Mouse (Mus musculus): Measurements from ENCODE around the gene Cracr2a. TPM values are rescaled to one million over a fixed set of nuclear protein-coding genes. Genes with fewer than 3 reads are reported as not detected.

Gene Cracr2a
- polyA plus RNA-seq, 1 experiment from 2014 or later, result 0.96 TPM

- 5% methylated on average over 15 of the region's 15 CpGs for WGBS
- Histone ChIP-seq H3K9me3 (replicated peaks; ENCODE audit: low read length) (no peaks in the 10 kb centered on the region), H3K27me3 (ENCODE audit: insufficient read depth, low read length) (no peaks in the 10 kb centered on the region), H3K9ac (ENCODE audit: low read depth, low read length) (peak overlapping the region; percentile 19; the same call in 1 of the 2 replicates), H3K4me3 (replicated peaks; ENCODE audit: low read depth, low read length) (peak overlapping the region; percentile 3; the same call in 1 of the 2 replicates), H3K36me3 (ENCODE audit: insufficient read depth, low read length) (no peaks in the 10 kb centered on the region), H3K27ac (no peak overlapping the region), H3K4me1 (replicated peaks; ENCODE audit: insufficient read depth, low read length) (peaks cover 5% of the 10 kb centered on the region; the same call in 1 of the 2 replicates), H3K4me2 (ENCODE audit: low read length) (peak overlapping the region; percentile 56)
- peak; percentile 86 for TF ChIP-seq CTCF (IDR thresholded peaks at IDR 0.05; ENCODE audit: low read depth)
- DNase-seq (ENCODE audit: low spot score) (peak; percentile 88), ATAC-seq (replicated peaks; ENCODE audit: low FRiP score, low read depth) (no peak; the same call in 1 of the 2 replicates)
These were observed 21.4 kb downstream of the Cracr2a start for GRCm38 (mm10) chr6:127582391-127583176.

GRCm38 (mm10) chr6:127591467-127591866 is 30.3 kb downstream of the Cracr2a start:
- Histone ChIP-seq H3K36me3 (ENCODE audit: insufficient read depth, low read length) (no peaks in the 10 kb centered on the region), H3K4me1 (replicated peaks; ENCODE audit: insufficient read depth, low read length) (no peaks in the 10 kb centered on the region), H3K9me3 (replicated peaks; ENCODE audit: low read length) (no peaks in the 10 kb centered on the region), H3K4me2 (ENCODE audit: low read length) (no peak overlapping the region), H3K27me3 (ENCODE audit: insufficient read depth, low read length) (no peaks in the 10 kb centered on the region), H3K9ac (ENCODE audit: low read depth, low read length) (no peak overlapping the region), H3K27ac (no peak overlapping the region), H3K4me3 (replicated peaks; ENCODE audit: low read depth, low read length) (no peak overlapping the region)
- TF ChIP-seq CTCF (IDR thresholded peaks at IDR 0.05; ENCODE audit: low read depth), result no peak
- DNase-seq (ENCODE audit: low spot score), result no peak
- ATAC-seq (replicated peaks; ENCODE audit: low FRiP score, low read depth), result no peak
- 76% methylated on average over 3 of the region's 3 CpGs for WGBS

- Histone ChIP-seq H3K9ac (ENCODE audit: low read depth, low read length) (no peak overlapping the region), H3K4me2 (ENCODE audit: low read length) (no peak overlapping the region), H3K27me3 (ENCODE audit: insufficient read depth, low read length) (no peaks in the 10 kb centered on the region), H3K4me3 (replicated peaks; ENCODE audit: low read depth, low read length) (no peak overlapping the region), H3K9me3 (replicated peaks; ENCODE audit: low read length) (no peaks in the 10 kb centered on the region), H3K36me3 (ENCODE audit: insufficient read depth, low read length) (no peaks in the 10 kb centered on the region), H3K4me1 (replicated peaks; ENCODE audit: insufficient read depth, low read length) (no peaks in the 10 kb centered on the region), H3K27ac (no peak overlapping the region)
- ATAC-seq (replicated peaks; ENCODE audit: low FRiP score, low read depth) (no peak), DNase-seq (ENCODE audit: low spot score) (no peak)
- WGBS, result 63% methylated on average over 4 of the region's 4 CpGs
- no peak for TF ChIP-seq CTCF (IDR thresholded peaks at IDR 0.05; ENCODE audit: low read depth)
These were observed 32.3 kb downstream of the Cracr2a start for GRCm38 (mm10) chr6:127593487-127593886.

GRCm38 (mm10) chr6:127599280-127599679 is 38.1 kb downstream of the Cracr2a start:
- ATAC-seq (replicated peaks; ENCODE audit: low FRiP score, low read depth) (no peak), DNase-seq (ENCODE audit: low spot score) (no peak)
- Histone ChIP-seq H3K4me2 (ENCODE audit: low read length) (no peak overlapping the region), H3K27me3 (ENCODE audit: insufficient read depth, low read length) (no peaks in the 10 kb centered on the region), H3K4me1 (replicated peaks; ENCODE audit: insufficient read depth, low read length) (no peaks in the 10 kb centered on the region), H3K9ac (ENCODE audit: low read depth, low read length) (no peak overlapping the region), H3K27ac (no peak overlapping the region), H3K36me3 (ENCODE audit: insufficient read depth, low read length) (no peaks in the 10 kb centered on the region), H3K4me3 (replicated peaks; ENCODE audit: low read depth, low read length) (no peak overlapping the region), H3K9me3 (replicated peaks; ENCODE audit: low read length) (no peaks in the 10 kb centered on the region)
- TF ChIP-seq CTCF (IDR thresholded peaks at IDR 0.05; ENCODE audit: low read depth), result no peak
- 48% methylated on average over 6 of the region's 6 CpGs for WGBS

GRCm38 (mm10) chr6:127605067-127606025 is 44.2 kb downstream of the Cracr2a start:
- DNase-seq (ENCODE audit: low spot score), result peak; percentile 86
- Histone ChIP-seq H3K27ac (no peak overlapping the region), H3K4me2 (ENCODE audit: low read length) (no peak overlapping the region)

GRCm38 (mm10) chr6:127609673-127610072 is 48.5 kb downstream of the Cracr2a start:
- H3K27me3 ChIP-seq (ENCODE audit: insufficient read depth, low read length), result no peaks in the 10 kb centered on the region
- no peak for DNase-seq (ENCODE audit: low spot score)
- no peak for ATAC-seq (replicated peaks; ENCODE audit: low FRiP score, low read depth)
- H3K36me3 ChIP-seq (ENCODE audit: insufficient read depth, low read length), result no peaks in the 10 kb centered on the region
- H3K4me1 ChIP-seq (replicated peaks; ENCODE audit: insufficient read depth, low read length), result no peaks in the 10 kb centered on the region
- H3K4me3 ChIP-seq (replicated peaks; ENCODE audit: low read depth, low read length), result no peak overlapping the region
- no peak overlapping the region for H3K4me2 ChIP-seq (ENCODE audit: low read length)
- no peaks in the 10 kb centered on the region for H3K9me3 ChIP-seq (replicated peaks; ENCODE audit: low read length)
- no peak overlapping the region for H3K27ac ChIP-seq
- no peak for TF ChIP-seq CTCF (IDR thresholded peaks at IDR 0.05; ENCODE audit: low read depth)
- H3K9ac ChIP-seq (ENCODE audit: low read depth, low read length), result no peak overlapping the region

More at GRCm38 (mm10) chr6:127605067-127606025, 44.2 kb downstream of the Cracr2a start:
- ATAC-seq (replicated peaks; ENCODE audit: low FRiP score, low read depth), result peak; percentile 64
- no peak overlapping the region for H3K4me3 ChIP-seq (replicated peaks; ENCODE audit: low read depth, low read length)
- no peak overlapping the region for H3K9ac ChIP-seq (ENCODE audit: low read depth, low read length)
- no peaks in the 10 kb centered on the region for H3K27me3 ChIP-seq (ENCODE audit: insufficient read depth, low read length)
- no peaks in the 10 kb centered on the region for H3K36me3 ChIP-seq (ENCODE audit: insufficient read depth, low read length)
- 0 out of 2 replicates have a peak, but pooled peaks have one; percentile 7 for TF ChIP-seq CTCF (IDR thresholded peaks at IDR 0.05; ENCODE audit: low read depth)
- H3K9me3 ChIP-seq (replicated peaks; ENCODE audit: low read length), result no peaks in the 10 kb centered on the region
- H3K4me1 ChIP-seq (replicated peaks; ENCODE audit: insufficient read depth, low read length), result no peaks in the 10 kb centered on the region
- 31% methylated on average over 15 of the region's 15 CpGs for WGBS

Data from kidney, postnatal 0 days (tissue).